Mouse (Mus musculus): ENCODE results near the gene Fhod1.

DNA sequence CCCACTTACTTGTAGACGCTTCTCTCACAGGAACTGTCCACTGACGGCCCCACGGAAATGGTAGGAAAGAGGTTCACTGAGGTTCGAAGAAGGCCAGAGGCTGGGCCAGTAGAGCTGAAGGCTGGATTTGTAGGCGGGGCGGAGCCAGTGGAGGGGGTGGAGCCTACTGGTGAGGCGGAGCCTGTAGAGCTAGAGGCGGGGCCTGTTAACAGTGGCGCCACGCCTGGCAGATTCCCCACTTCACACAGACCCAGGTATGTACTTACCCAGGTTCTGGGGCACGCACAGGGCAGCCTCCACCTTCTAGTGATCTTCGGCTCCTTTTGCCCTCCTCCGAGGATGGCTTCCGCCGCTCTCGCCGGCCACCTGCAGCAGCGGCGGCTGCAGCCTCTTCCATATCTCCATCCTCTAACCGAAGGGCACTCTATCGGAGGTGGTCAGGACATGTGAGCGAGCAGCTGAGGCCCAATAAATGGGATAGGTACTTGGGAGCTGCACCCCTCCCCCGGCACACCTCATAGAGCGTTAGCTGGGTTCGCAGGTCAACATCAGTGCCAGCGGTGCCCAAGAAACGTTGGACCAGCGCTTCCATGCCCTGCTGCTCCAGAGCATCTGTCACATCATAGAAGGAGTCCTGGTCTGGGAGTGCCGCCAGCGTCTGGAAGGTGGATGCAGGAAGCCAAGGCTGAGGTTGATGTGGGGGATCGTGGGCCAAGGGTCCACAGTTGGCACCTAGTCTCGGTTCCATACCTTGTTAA is 11.2 kb downstream of the Fhod1 start:
- TF ChIP-seq CTCF (IDR thresholded peaks at IDR 0.05; ENCODE audit: borderline replicate concordance, extremely low read depth, insufficient read depth, insufficient read length): no peak
- TF ChIP-seq POLR2A (IDR thresholded peaks at IDR 0.05; ENCODE audit: borderline replicate concordance, extremely low read depth, insufficient read depth, insufficient read length, poor library complexity, severe bottlenecking): no peak
